Mouse (Mus musculus) hindbrain, embryonic 16.5 days (tissue): ENCODE results near the gene Bcl11b. TPM values are rescaled to one million over a fixed set of nuclear protein-coding genes. Genes with fewer than 3 reads are reported as not detected.

ENCODE experiments used
- ATAC-seq: fragments of 200-750 bp; cut with Nextera tagmentation; 2 replicates; pipeline ENCODE4 v1.8.0; 2017; ENCODE audit warnings: moderate TSS enrichment, moderate library complexity
- H3K27ac ChIP-seq: fragments of 300-500 bp; sonication (generic); 2 replicates; pipeline ENCODE4 v1.5.1; 2014; ENCODE audit warnings: low read depth, mild to moderate bottlenecking, control low read depth, low read length, moderate library complexity
- H3K27me3 ChIP-seq: fragments of 300-500 bp; sonication (generic); replicated peaks from 2 replicates; pipeline ENCODE4 v1.6.1; 2014; ENCODE audit warnings: low read length; ENCODE audit not compliant: control insufficient read depth, insufficient read depth
- H3K36me3 ChIP-seq: fragments of 300-500 bp; sonication (generic); 2 replicates; pipeline ENCODE4 v1.6.1; 2014; ENCODE audit warnings: mild to moderate bottlenecking, low read length, moderate library complexity, mixed read lengths; ENCODE audit not compliant: control insufficient read depth, insufficient read depth
- H3K4me1 ChIP-seq: fragments of 300-500 bp; sonication (generic); 2 replicates; pipeline ENCODE4 v1.6.1; 2014; ENCODE audit warnings: low read depth, low read length; ENCODE audit not compliant: control insufficient read depth, insufficient read depth
- H3K4me2 ChIP-seq: fragments of 300-500 bp; sonication (generic); 2 replicates; pipeline ENCODE4 v1.6.1; 2014; ENCODE audit warnings: mild to moderate bottlenecking, low read length, control low read depth, moderate library complexity
- H3K4me3 ChIP-seq: fragments of 300-500 bp; sonication (generic); 2 replicates; pipeline ENCODE4 v1.5.1; 2014; ENCODE audit warnings: mild to moderate bottlenecking, low read length, control low read depth, moderate library complexity
- H3K9ac ChIP-seq: fragments of 300-500 bp; sonication (generic); 2 replicates; pipeline ENCODE4 v1.6.1; 2014; ENCODE audit warnings: low read depth, mild to moderate bottlenecking, control low read depth, low read length, moderate library complexity
- H3K9me3 ChIP-seq: fragments of 300-500 bp; sonication (generic); 2 replicates; pipeline ENCODE4 v1.6.1; 2014; ENCODE audit warnings: mild to moderate bottlenecking, low read length, moderate library complexity; ENCODE audit not compliant: control insufficient read depth
- WGBS: fragments of 180-500 bp; shearing (Covaris S2); extraction: QIAGEN DNeasy Blood & Tissue Kit; methylation state at CpG from one replicate; pipeline ENCODE4 v1.1.7; 2014; 5-methylcytosine and 5-hydroxymethylcytosine counted together
- polyA plus RNA-seq: library from polyadenylated mRNA; unstranded; fragments of >200 nt; fragmentation: Nextera tagmentation; extraction: Ambion mirVana; gene quantifications from 2 replicates; pipeline ENCODE4 v1.2.1, GENCODE M21; 2015

Gene Bcl11b
- polyA plus RNA-seq, 1 experiment from 2014 or later, result 12.0 TPM

DNA sequence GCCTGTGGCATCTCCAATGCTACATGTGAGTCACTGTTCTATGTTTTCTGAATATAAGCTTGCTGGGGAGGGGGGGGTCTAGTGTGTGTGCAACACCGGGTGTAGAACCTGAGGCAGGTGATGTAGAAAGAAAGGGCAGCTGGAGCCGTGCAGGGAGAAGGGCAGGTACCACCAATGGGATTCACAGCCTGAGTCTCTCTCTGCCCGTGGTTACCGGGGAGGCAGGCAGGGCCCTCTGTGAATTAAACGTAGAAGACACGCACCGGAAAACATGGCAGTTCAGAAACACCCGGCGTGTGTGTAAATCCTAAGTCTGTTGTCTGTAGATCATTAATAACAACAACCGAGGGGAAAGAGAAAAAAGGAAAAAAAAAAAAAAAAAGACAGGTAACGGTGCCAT lies 12.2 kb downstream of the Bcl11b start:
- 0 out of 2 replicates have a peak overlapping the region, but pooled peaks have one; percentile 5 for H3K27ac ChIP-seq
- WGBS, result 52% methylated on average over 11 of the region's 11 CpGs
- no peak overlapping the region for H3K9ac ChIP-seq
- H3K36me3 ChIP-seq, result no peaks in the 10 kb centered on the region
- H3K4me3 ChIP-seq, result no peak overlapping the region; the same call in 1 of the 2 replicates
- H3K27me3 ChIP-seq, result no peaks in the 10 kb centered on the region
- no peak for ATAC-seq
- no peaks in the 10 kb centered on the region for H3K9me3 ChIP-seq
- peaks cover 12% of the 10 kb centered on the region for H3K4me1 ChIP-seq
- peak overlapping the region; percentile 36 for H3K4me2 ChIP-seq

DNA sequence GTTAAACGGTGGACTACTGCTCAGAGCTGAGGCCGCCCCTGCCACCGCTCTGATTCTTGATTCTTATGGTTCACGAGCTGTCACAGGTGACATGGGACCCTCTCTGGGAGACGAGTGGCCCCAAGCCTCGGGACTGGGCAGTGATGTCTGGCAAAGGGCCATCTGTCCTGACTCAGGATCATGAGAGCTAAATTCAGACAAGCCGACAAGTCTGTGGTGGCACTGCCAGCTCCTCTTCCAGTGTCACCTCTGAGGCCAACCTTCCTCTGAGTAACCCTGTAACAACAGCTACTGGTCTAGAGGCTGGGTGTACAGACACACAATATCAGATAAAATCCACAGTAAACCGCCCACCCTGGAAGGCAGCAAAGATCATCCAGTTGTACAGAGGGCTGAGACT lies 20.2 kb downstream of the Bcl11b start:
- Histone ChIP-seq H3K27me3 (no peaks in the 10 kb centered on the region; the same call in 1 of the 2 replicates), H3K4me1 (peaks cover 20% of the 10 kb centered on the region), H3K9ac (no peak overlapping the region), H3K36me3 (no peaks in the 10 kb centered on the region), H3K9me3 (no peaks in the 10 kb centered on the region), H3K4me2 (no peak overlapping the region), H3K4me3 (no peak overlapping the region), H3K27ac (no peak overlapping the region)
- no peak for ATAC-seq
- WGBS, result 65% methylated on average over 8 of the region's 8 CpGs

- Histone ChIP-seq H3K9me3 (no peaks in the 10 kb centered on the region), H3K4me2 (no peak overlapping the region), H3K27ac (no peak overlapping the region), H3K36me3 (no peaks in the 10 kb centered on the region), H3K4me3 (no peak overlapping the region), H3K9ac (no peak overlapping the region), H3K27me3 (no peaks in the 10 kb centered on the region; the same call in 1 of the 2 replicates), H3K4me1 (peaks cover 29% of the 10 kb centered on the region)
- 75% methylated on average over 9 of the region's 9 CpGs for WGBS
- no peak for ATAC-seq
Measured at GRCm38 (mm10) chr12:107982306-107982705, 21.1 kb downstream of the Bcl11b start.

DNA sequence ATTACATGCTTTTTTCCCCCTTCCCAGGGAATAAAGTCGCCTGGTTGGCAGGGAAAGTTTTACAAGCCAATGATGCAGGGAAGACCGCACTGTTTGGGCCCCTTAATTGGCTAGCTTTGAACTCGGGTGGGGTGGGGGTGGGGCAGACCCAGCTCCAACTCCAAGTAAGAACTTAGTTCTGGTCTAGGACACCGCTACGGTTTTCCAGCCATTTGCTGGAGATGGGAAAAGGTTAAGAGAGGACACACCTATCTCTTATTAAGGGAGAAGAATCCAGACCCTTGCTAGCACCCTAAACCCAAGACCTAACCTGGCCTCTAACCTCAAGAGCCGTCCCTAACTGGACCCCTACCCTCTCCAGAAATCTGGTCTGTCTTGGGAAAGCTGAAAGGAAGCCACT lies 22.2 kb downstream of the Bcl11b start:
- H3K4me3 ChIP-seq, result no peak overlapping the region
- no peak for ATAC-seq
- H3K4me2 ChIP-seq, result peak overlapping the region; percentile 61
- H3K4me1 ChIP-seq, result peaks cover 36% of the 10 kb centered on the region
- 34% methylated on average over 6 of the region's 6 CpGs for WGBS
- no peaks in the 10 kb centered on the region; the same call in 1 of the 2 replicates for H3K27me3 ChIP-seq
- no peaks in the 10 kb centered on the region for H3K9me3 ChIP-seq
- no peaks in the 10 kb centered on the region for H3K36me3 ChIP-seq
- H3K27ac ChIP-seq, result no peak overlapping the region
- H3K9ac ChIP-seq, result 0 out of 2 replicates have a peak overlapping the region, but pooled peaks have one; percentile 22

DNA sequence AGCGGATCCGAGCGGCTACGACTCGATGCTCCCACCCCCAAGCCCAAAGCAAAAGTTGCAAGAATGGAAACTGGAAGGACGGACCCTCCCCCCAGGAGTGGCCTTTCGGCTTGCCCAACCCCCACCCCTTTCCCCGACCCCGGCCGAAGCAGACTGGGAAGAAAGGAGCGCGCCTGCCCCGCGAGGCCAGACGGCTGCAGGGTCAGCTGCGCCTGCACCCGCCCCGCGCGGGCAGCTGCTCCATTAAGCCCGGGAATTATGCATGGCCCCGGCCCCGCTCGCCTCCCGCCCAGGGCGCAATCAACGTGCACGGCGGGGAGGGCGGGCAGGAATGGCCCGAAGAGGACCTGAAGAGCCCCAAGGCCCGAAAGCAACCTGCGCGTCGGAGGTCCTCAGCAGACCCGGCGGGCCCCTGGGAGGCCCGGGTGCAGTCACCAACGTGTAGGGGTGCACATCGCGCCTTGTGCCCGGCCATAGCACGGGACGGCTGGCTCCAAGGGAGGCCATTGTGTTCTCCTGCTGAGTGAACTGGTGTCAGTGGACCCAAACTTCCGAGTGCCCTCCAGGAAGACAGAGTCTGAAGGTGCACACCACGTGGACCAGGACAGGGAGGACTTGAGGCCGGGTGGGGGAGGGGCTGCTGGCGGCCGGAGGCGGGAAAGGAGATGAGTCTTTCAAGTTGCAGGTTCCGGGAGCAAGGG lies 23.0 kb downstream of the Bcl11b start:
- Histone ChIP-seq H3K9me3 (no peaks in the 10 kb centered on the region), H3K36me3 (no peaks in the 10 kb centered on the region), H3K4me3 (peak overlapping the region; percentile 35), H3K27me3 (no peaks in the 10 kb centered on the region; the same call in 1 of the 2 replicates), H3K27ac (peak overlapping the region; percentile 56; the same call in 1 of the 2 replicates), H3K4me2 (peak overlapping the region; percentile 61), H3K4me1 (peaks cover 42% of the 10 kb centered on the region), H3K9ac (peak overlapping the region; percentile 56)
- WGBS, result 3% methylated on average over 49 of the region's 51 CpGs
- ATAC-seq, result peak; percentile 14

GRCm38 (mm10) chr12:107979710-107980260 lies 23.6 kb downstream of the Bcl11b start:
- H3K9ac ChIP-seq, result peak overlapping the region; percentile 56
- H3K27ac ChIP-seq, result peak overlapping the region; percentile 54; the same call in 1 of the 2 replicates
- peak; percentile 6; the same call in 1 of the 2 replicates for ATAC-seq
- H3K4me3 ChIP-seq, result peak overlapping the region; percentile 35
- peak overlapping the region; percentile 61 for H3K4me2 ChIP-seq
- H3K27me3 ChIP-seq, result no peaks in the 10 kb centered on the region; the same call in 1 of the 2 replicates
- no peaks in the 10 kb centered on the region for H3K9me3 ChIP-seq
- no peaks in the 10 kb centered on the region for H3K36me3 ChIP-seq
- H3K4me1 ChIP-seq, result peaks cover 46% of the 10 kb centered on the region
- 6% methylated on average over 26 of the region's 28 CpGs for WGBS

GRCm38 (mm10) chr12:107978736-107979255 lies 24.6 kb downstream of the Bcl11b start:
- WGBS, result 65% methylated on average over 8 of the region's 8 CpGs
- Histone ChIP-seq H3K9me3 (no peaks in the 10 kb centered on the region), H3K36me3 (no peaks in the 10 kb centered on the region), H3K9ac (no peak overlapping the region), H3K4me2 (no peak overlapping the region), H3K4me3 (no peak overlapping the region), H3K4me1 (peaks cover 51% of the 10 kb centered on the region), H3K27ac (no peak overlapping the region), H3K27me3 (no peaks in the 10 kb centered on the region)
- no peak for ATAC-seq

- H3K4me1 ChIP-seq, result peaks cover 57% of the 10 kb centered on the region
- no peaks in the 10 kb centered on the region for H3K36me3 ChIP-seq
- peak overlapping the region; percentile 41; the same call in 1 of the 2 replicates for H3K9ac ChIP-seq
- 18% methylated on average over 14 of the region's 14 CpGs for WGBS
- no peak overlapping the region; the same call in 1 of the 2 replicates for H3K4me3 ChIP-seq
- H3K4me2 ChIP-seq, result peak overlapping the region; percentile 59
- no peaks in the 10 kb centered on the region for H3K27me3 ChIP-seq
- no peaks in the 10 kb centered on the region for H3K9me3 ChIP-seq
- H3K27ac ChIP-seq, result peak overlapping the region; percentile 40; the same call in 1 of the 2 replicates
- ATAC-seq, result no peak
Measured at GRCm38 (mm10) chr12:107978063-107978462, 25.3 kb downstream of the Bcl11b start.

DNA sequence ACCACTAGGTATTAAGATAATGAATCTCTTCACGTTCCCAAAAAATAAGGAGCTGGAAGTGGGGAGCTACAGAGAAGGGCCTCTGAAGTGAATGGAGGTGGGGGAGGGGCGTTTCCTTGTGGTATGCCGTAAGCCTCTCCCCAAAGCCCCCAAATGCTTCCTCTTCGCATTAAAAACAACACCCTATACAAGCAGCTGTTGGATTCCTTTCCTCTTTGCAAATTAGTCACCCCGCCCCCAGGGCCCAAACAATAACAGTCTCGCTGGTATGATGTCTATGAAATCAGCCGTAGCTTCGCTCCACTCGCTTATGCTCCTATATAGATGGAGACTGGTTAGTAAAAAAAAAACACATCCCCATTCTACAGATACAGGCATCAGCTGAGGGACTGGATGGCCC lies 25.9 kb downstream of the Bcl11b start:
- Histone ChIP-seq H3K27ac (peak overlapping the region; percentile 62), H3K4me2 (peak overlapping the region; percentile 59), H3K36me3 (no peaks in the 10 kb centered on the region), H3K9ac (peak overlapping the region; percentile 41; the same call in 1 of the 2 replicates), H3K9me3 (no peaks in the 10 kb centered on the region), H3K4me3 (no peak overlapping the region), H3K4me1 (peaks cover 62% of the 10 kb centered on the region), H3K27me3 (no peaks in the 10 kb centered on the region)
- no peak for ATAC-seq
- WGBS, result 13% methylated on average over 9 of the region's 9 CpGs
